In the genomic region with DNA sequence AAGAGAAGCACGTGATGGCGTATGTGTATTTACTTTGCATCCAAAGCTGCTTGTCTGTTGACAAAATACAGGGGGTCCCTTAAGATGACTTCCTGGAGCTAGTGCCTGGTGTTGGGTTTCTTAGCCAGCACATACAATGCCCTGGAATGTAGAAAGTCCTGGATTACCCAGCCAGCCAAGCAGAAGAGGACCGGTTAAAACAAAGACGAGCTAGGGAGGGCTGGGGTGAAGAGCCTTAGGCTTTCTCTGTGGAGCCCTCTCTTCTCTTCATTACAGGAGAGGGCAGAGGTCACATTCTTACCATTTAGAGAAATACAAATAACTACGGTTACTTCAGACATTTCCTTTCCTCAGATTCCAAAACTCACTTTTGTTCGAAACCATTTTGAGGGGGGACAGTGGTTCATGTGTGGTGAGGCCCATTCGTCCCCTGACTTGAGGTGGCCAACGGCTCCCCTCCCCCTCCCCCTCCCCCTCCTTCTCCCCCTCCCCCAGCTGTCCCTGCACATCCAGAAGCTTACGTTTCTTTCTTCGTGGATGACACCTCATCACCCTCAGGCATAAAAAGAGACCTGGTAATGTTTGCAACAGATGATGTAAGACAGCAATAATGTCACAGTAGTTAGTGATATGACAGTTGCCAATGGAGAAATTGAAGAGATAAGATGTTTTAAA, we compare ENCODE assay signal across 12 mouse cellular contexts.
A peak's percentile ranks its signal among the peaks of the same experiment; 100 is the strongest.
DNase-seq lines count a peak whose midpoint lies in the region; ATAC-seq lines count a peak whose summit lies in the region.
"Had no signal": no experiment of that assay in that cellular context is flagged by ENCODE, and none has a peak within 500 bp of the region (broad histone marks: within the 10 kb centered on the region; RNA-seq: fewer than 3 reads in every experiment).

No protein-coding gene starts in this region.

- no peak overlapping the region for H3K4me3 ChIP-seq in hindbrain, embryonic 10.5 days
- no peak overlapping the region for H3K4me3 ChIP-seq in hindbrain, embryonic 12.5 days
- H3K4me3 ChIP-seq in midbrain, embryonic 10.5 days = no peak overlapping the region
- no peak overlapping the region for H3K4me3 ChIP-seq in midbrain, embryonic 16.5 days (ENCODE audit: low read depth, low read length)
- no peak overlapping the region for H3K4me3 ChIP-seq in forebrain, embryonic 12.5 days (replicated peaks)

- peak; percentile 45 for DNase-seq in hindbrain, embryonic 10.5 days (ENCODE audit: low spot score)
- peak; percentile 44 for DNase-seq in midbrain, embryonic 10.5 days (ENCODE audit: low spot score)
- DNase-seq in yolk sac, embryonic 10.5 days (ENCODE audit: low spot score) = peak; percentile 45
- DNase-seq in adrenal gland, adult (ENCODE audit: inconsistent age in 2 of 2, low spot score in 1 of 2) = no peak
- DNase-seq in T-cell, adult 2 months (ENCODE audit: low spot score) = no peak
- DNase-seq: cerebellum, adult 11-12 months; gastrocnemius, postnatal 36 days; lung, postnatal 4 days; right cerebral cortex, postnatal 4 days had no signal

- H3K9me3 ChIP-seq in hindbrain, embryonic 10.5 days = no peaks in the 10 kb centered on the region
- H3K9me3 ChIP-seq in hindbrain, embryonic 12.5 days (replicated peaks) = no peaks in the 10 kb centered on the region
- H3K9me3 ChIP-seq in midbrain, embryonic 10.5 days (replicated peaks) = no peaks in the 10 kb centered on the region
- no peaks in the 10 kb centered on the region for H3K9me3 ChIP-seq in midbrain, embryonic 16.5 days (replicated peaks; ENCODE audit: control insufficient read depth, low read length, poor library complexity, severe bottlenecking)
- H3K9me3 ChIP-seq in forebrain, embryonic 12.5 days = no peaks in the 10 kb centered on the region

- H3K4me1 ChIP-seq in hindbrain, embryonic 10.5 days (replicated peaks) = peaks cover 24% of the 10 kb centered on the region
- H3K4me1 ChIP-seq in hindbrain, embryonic 12.5 days = 0 out of 2 replicates have a peak, but pooled peaks cover 4% of the 10 kb centered on the region
- H3K4me1 ChIP-seq in midbrain, embryonic 10.5 days = peaks cover 16% of the 10 kb centered on the region
- H3K4me1 ChIP-seq in midbrain, embryonic 16.5 days (ENCODE audit: control insufficient read depth, insufficient read depth, low read length) = no peaks in the 10 kb centered on the region
- H3K4me1 ChIP-seq in forebrain, embryonic 12.5 days = no peaks in the 10 kb centered on the region; the same call in 1 of the 2 replicates

- H3K36me3 ChIP-seq in hindbrain, embryonic 10.5 days = no peaks in the 10 kb centered on the region
- H3K36me3 ChIP-seq in hindbrain, embryonic 12.5 days = no peaks in the 10 kb centered on the region
- H3K36me3 ChIP-seq in midbrain, embryonic 10.5 days = no peaks in the 10 kb centered on the region
- no peaks in the 10 kb centered on the region for H3K36me3 ChIP-seq in midbrain, embryonic 16.5 days (ENCODE audit: control insufficient read depth, insufficient read depth, low read length)
- H3K36me3 ChIP-seq in forebrain, embryonic 12.5 days (replicated peaks) = no peaks in the 10 kb centered on the region

- no peak for ATAC-seq in hindbrain, embryonic 12.5 days (ENCODE audit: low FRiP score)
- ATAC-seq in midbrain, embryonic 16.5 days = no peak
- ATAC-seq in forebrain, embryonic 12.5 days (ENCODE audit: low FRiP score) = peak; percentile 33; the same call in 1 of the 2 replicates

- WGBS in hindbrain, embryonic 10.5 days = 5% methylated on average over 10 of the region's 10 CpGs
- 5% methylated on average over 10 of the region's 10 CpGs for WGBS in hindbrain, embryonic 12.5 days
- 4% methylated on average over 10 of the region's 10 CpGs for WGBS in midbrain, embryonic 10.5 days
- WGBS in midbrain, embryonic 16.5 days = 15% methylated on average over 10 of the region's 10 CpGs
- WGBS in forebrain, embryonic 12.5 days = 5% methylated on average over 10 of the region's 10 CpGs

- H3K9ac ChIP-seq in hindbrain, embryonic 12.5 days = no peak overlapping the region
- H3K9ac ChIP-seq in midbrain, embryonic 16.5 days (ENCODE audit: low read depth, low read length) = no peak overlapping the region
- H3K9ac ChIP-seq in forebrain, embryonic 12.5 days = no peak overlapping the region

- peak overlapping the region; percentile 71 for H3K27ac ChIP-seq in hindbrain, embryonic 10.5 days
- no peak overlapping the region for H3K27ac ChIP-seq in hindbrain, embryonic 12.5 days
- peak overlapping the region; percentile 35 for H3K27ac ChIP-seq in midbrain, embryonic 10.5 days (replicated peaks)
- H3K27ac ChIP-seq in midbrain, embryonic 16.5 days (ENCODE audit: low read length) = no peak overlapping the region
- H3K27ac ChIP-seq in forebrain, embryonic 12.5 days = no peak overlapping the region

- H3K27me3 ChIP-seq in hindbrain, embryonic 10.5 days (ENCODE audit: insufficient read depth, poor library complexity, severe bottlenecking) = no peaks in the 10 kb centered on the region
- H3K27me3 ChIP-seq in hindbrain, embryonic 12.5 days = no peaks in the 10 kb centered on the region
- H3K27me3 ChIP-seq in midbrain, embryonic 10.5 days (ENCODE audit: low read depth, poor library complexity, severe bottlenecking) = peaks cover 21% of the 10 kb centered on the region; the same call in 1 of the 2 replicates
- no peaks in the 10 kb centered on the region for H3K27me3 ChIP-seq in midbrain, embryonic 16.5 days (ENCODE audit: control insufficient read depth, insufficient read depth, low read depth, low read length)
- H3K27me3 ChIP-seq in forebrain, embryonic 12.5 days = no peaks in the 10 kb centered on the region

- no peak overlapping the region for H3K4me2 ChIP-seq in hindbrain, embryonic 12.5 days (replicated peaks)
- no peak overlapping the region for H3K4me2 ChIP-seq in midbrain, embryonic 16.5 days (ENCODE audit: low read length)
- H3K4me2 ChIP-seq in forebrain, embryonic 12.5 days = no peak overlapping the region

Comparison
In these comparisons a context has a peak if more than half of its experiments do, and no peak if none do; other contexts are left out.
1. H3K27ac ChIP-seq: peak in hindbrain, embryonic 10.5 days (single experiment) and midbrain, embryonic 10.5 days (single experiment); none in hindbrain, embryonic 12.5 days (single experiment), midbrain, embryonic 16.5 days (single experiment) and forebrain, embryonic 12.5 days (single experiment).
2. DNase-seq: peak in hindbrain, embryonic 10.5 days (single experiment), midbrain, embryonic 10.5 days (single experiment) and yolk sac, embryonic 10.5 days (single experiment); none in adrenal gland, adult (0 of 2) and T-cell, adult 2 months (single experiment).